Mouse (Mus musculus) neural tube, embryonic 13.5 days (tissue): ENCODE measurements around the gene Nup214. TPM values are rescaled to one million over a fixed set of nuclear protein-coding genes. Genes with fewer than 3 reads are reported as not detected.

Source experiments
- ATAC-seq: fragments of 200-750 bp; cut with Nextera tagmentation; 2 replicates; pipeline ENCODE4 v1.8.0; 2017; ENCODE audit warnings: low read depth, mild to moderate bottlenecking, moderate TSS enrichment, moderate library complexity
- H3K27ac ChIP-seq: fragments of 300-500 bp; sonication (generic); replicated peaks from 2 replicates; pipeline ENCODE4 v1.5.1; 2015; ENCODE audit warnings: moderate library complexity, mild to moderate bottlenecking, inconsistent platforms
- H3K27me3 ChIP-seq: fragments of 300-500 bp; sonication (generic); 2 replicates; pipeline ENCODE4 v1.6.1; 2015; ENCODE audit warnings: mild to moderate bottlenecking, inconsistent platforms
- H3K36me3 ChIP-seq: fragments of 300-500 bp; sonication (generic); 2 replicates; pipeline ENCODE4 v1.6.1; 2015; ENCODE audit warnings: mild to moderate bottlenecking, inconsistent platforms
- H3K4me1 ChIP-seq: fragments of 300-500 bp; sonication (generic); replicated peaks from 2 replicates; pipeline ENCODE4 v1.6.1; 2015; ENCODE audit warnings: inconsistent platforms
- H3K4me2 ChIP-seq: fragments of 300-500 bp; sonication (generic); 2 replicates; pipeline ENCODE4 v1.6.1; 2015; ENCODE audit warnings: inconsistent platforms, mild to moderate bottlenecking, moderate library complexity
- H3K4me3 ChIP-seq: fragments of 300-500 bp; sonication (generic); 2 replicates; pipeline ENCODE4 v1.5.1; 2015; ENCODE audit warnings: mild to moderate bottlenecking, inconsistent platforms
- H3K9ac ChIP-seq: fragments of 300-500 bp; sonication (generic); 2 replicates; pipeline ENCODE4 v1.6.1; 2015; ENCODE audit warnings: moderate library complexity, mild to moderate bottlenecking, inconsistent platforms
- H3K9me3 ChIP-seq: fragments of 300-500 bp; sonication (generic); 2 replicates; pipeline ENCODE4 v1.6.1; 2016; ENCODE audit warnings: inconsistent platforms
- WGBS: fragments of 180-500 bp; shearing (Covaris S2); methylation state at CpG from one replicate; pipeline ENCODE4 v1.1.7; 2015; 5-methylcytosine and 5-hydroxymethylcytosine counted together
- polyA plus RNA-seq: library from polyadenylated mRNA; unstranded; fragments of >200 nt; fragmentation: Nextera tagmentation; extraction: Ambion mirVana; gene quantifications from 2 replicates; pipeline ENCODE4 v1.2.1, GENCODE M21; 2015

Nup214 gene
- polyA plus RNA-seq, 1 experiment from 2014 or later, result 74.5 TPM

- H3K27me3 ChIP-seq, result peaks cover 26% of the 10 kb centered on the region
- H3K4me2 ChIP-seq, result peak overlapping the region; percentile 96
- no peak for ATAC-seq
- H3K27ac ChIP-seq, result no peak overlapping the region
- peaks cover 40% of the 10 kb centered on the region for H3K4me1 ChIP-seq
- H3K9me3 ChIP-seq, result no peaks in the 10 kb centered on the region
- H3K4me3 ChIP-seq, result peak overlapping the region; percentile 66
- H3K9ac ChIP-seq, result peak overlapping the region; percentile 74
- H3K36me3 ChIP-seq, result no peaks in the 10 kb centered on the region
- WGBS, result 27% methylated on average over 9 of the region's 9 CpGs
Observed at GRCm38 (mm10) chr2:31950966-31951365, 23.3 kb upstream of the Nup214 start.

- WGBS, result 73% methylated on average over 10 of the region's 10 CpGs
- Histone ChIP-seq H3K9me3 (no peaks in the 10 kb centered on the region), H3K27ac (no peak overlapping the region), H3K4me3 (no peak overlapping the region), H3K4me2 (peak overlapping the region; percentile 96), H3K27me3 (peaks cover 26% of the 10 kb centered on the region), H3K9ac (no peak overlapping the region), H3K36me3 (no peaks in the 10 kb centered on the region), H3K4me1 (peaks cover 40% of the 10 kb centered on the region)
- ATAC-seq, result no peak
Observed at GRCm38 (mm10) chr2:31952236-31952635, 22.0 kb upstream of the Nup214 start.

- Histone ChIP-seq H3K9ac (no peak overlapping the region), H3K4me3 (no peak overlapping the region), H3K4me1 (peaks cover 40% of the 10 kb centered on the region), H3K4me2 (no peak overlapping the region), H3K9me3 (no peaks in the 10 kb centered on the region), H3K27ac (no peak overlapping the region), H3K36me3 (no peaks in the 10 kb centered on the region), H3K27me3 (peaks cover 26% of the 10 kb centered on the region)
- WGBS, result 79% methylated on average over 3 of the region's 3 CpGs
- ATAC-seq, result no peak
Observed at GRCm38 (mm10) chr2:31952725-31953124, 21.5 kb upstream of the Nup214 start.

- Histone ChIP-seq H3K4me2 (no peak overlapping the region), H3K4me1 (peaks cover 40% of the 10 kb centered on the region), H3K9ac (no peak overlapping the region), H3K27me3 (peaks cover 25% of the 10 kb centered on the region), H3K4me3 (no peak overlapping the region), H3K36me3 (no peaks in the 10 kb centered on the region), H3K9me3 (no peaks in the 10 kb centered on the region), H3K27ac (no peak overlapping the region)
- ATAC-seq, result no peak
- 86% methylated on average over 8 of the region's 8 CpGs for WGBS
Observed at GRCm38 (mm10) chr2:31953687-31954086, 20.5 kb upstream of the Nup214 start.

- Histone ChIP-seq H3K27me3 (peaks cover 14% of the 10 kb centered on the region), H3K4me2 (no peak overlapping the region), H3K27ac (no peak overlapping the region), H3K4me1 (peaks cover 37% of the 10 kb centered on the region), H3K4me3 (no peak overlapping the region), H3K9ac (no peak overlapping the region), H3K36me3 (0 out of 2 replicates have a peak, but pooled peaks cover 4% of the 10 kb centered on the region), H3K9me3 (no peaks in the 10 kb centered on the region)
- WGBS, result 88% methylated on average over 9 of the region's 9 CpGs
- no peak for ATAC-seq
Observed at GRCm38 (mm10) chr2:31954779-31955181, 19.5 kb upstream of the Nup214 start.

- Histone ChIP-seq H3K9ac (no peak overlapping the region), H3K4me1 (peaks cover 29% of the 10 kb centered on the region), H3K27ac (no peak overlapping the region), H3K9me3 (no peaks in the 10 kb centered on the region), H3K36me3 (0 out of 2 replicates have a peak, but pooled peaks cover 4% of the 10 kb centered on the region), H3K27me3 (peaks cover 5% of the 10 kb centered on the region), H3K4me3 (no peak overlapping the region), H3K4me2 (no peak overlapping the region)
- no peak for ATAC-seq
- WGBS, result 93% methylated on average over 5 of the region's 5 CpGs
Observed at GRCm38 (mm10) chr2:31955686-31956085, 18.6 kb upstream of the Nup214 start.

- Histone ChIP-seq H3K36me3 (0 out of 2 replicates have a peak, but pooled peaks cover 4% of the 10 kb centered on the region), H3K9me3 (no peaks in the 10 kb centered on the region), H3K9ac (no peak overlapping the region), H3K4me3 (no peak overlapping the region), H3K27ac (no peak overlapping the region), H3K4me2 (no peak overlapping the region), H3K4me1 (peaks cover 29% of the 10 kb centered on the region), H3K27me3 (no peaks in the 10 kb centered on the region)
- ATAC-seq, result no peak
- 90% methylated on average over 10 of the region's 10 CpGs for WGBS
Observed at GRCm38 (mm10) chr2:31957211-31957610, 17.0 kb upstream of the Nup214 start.

- Histone ChIP-seq H3K4me3 (no peak overlapping the region), H3K27me3 (no peaks in the 10 kb centered on the region), H3K27ac (peak overlapping the region; percentile 90), H3K36me3 (0 out of 2 replicates have a peak, but pooled peaks cover 4% of the 10 kb centered on the region), H3K4me2 (no peak overlapping the region), H3K9me3 (no peaks in the 10 kb centered on the region), H3K9ac (no peak overlapping the region), H3K4me1 (peaks cover 38% of the 10 kb centered on the region)
- 89% methylated on average over 8 of the region's 8 CpGs for WGBS
- no peak for ATAC-seq
Observed at GRCm38 (mm10) chr2:31960986-31961385, 13.2 kb upstream of the Nup214 start.

GRCm38 (mm10) chr2:31961791-31962222 is 12.4 kb upstream of the Nup214 start:
- 57% methylated on average over 4 of the region's 4 CpGs for WGBS
- peak overlapping the region; percentile 90 for H3K27ac ChIP-seq
- H3K4me3 ChIP-seq, result no peak overlapping the region
- no peaks in the 10 kb centered on the region for H3K27me3 ChIP-seq
- 0 out of 2 replicates have a peak overlapping the region, but pooled peaks have one; percentile 4 for H3K4me2 ChIP-seq
- H3K9me3 ChIP-seq, result no peaks in the 10 kb centered on the region
- ATAC-seq, result no peak
- H3K9ac ChIP-seq, result no peak overlapping the region
- peaks cover 38% of the 10 kb centered on the region for H3K4me1 ChIP-seq
- H3K36me3 ChIP-seq, result 0 out of 2 replicates have a peak, but pooled peaks cover 4% of the 10 kb centered on the region

GRCm38 (mm10) chr2:31962501-31963224 is 11.6 kb upstream of the Nup214 start:
- 35% methylated on average over 8 of the region's 8 CpGs for WGBS
- peak; percentile 94 for ATAC-seq
- no peak overlapping the region; the same call in 1 of the 2 replicates for H3K9ac ChIP-seq
- H3K4me1 ChIP-seq, result peaks cover 38% of the 10 kb centered on the region
- 0 out of 2 replicates have a peak, but pooled peaks cover 4% of the 10 kb centered on the region for H3K36me3 ChIP-seq
- 0 out of 2 replicates have a peak overlapping the region, but pooled peaks have one; percentile 4 for H3K4me2 ChIP-seq
- H3K27ac ChIP-seq, result peak overlapping the region; percentile 90
- no peaks in the 10 kb centered on the region for H3K9me3 ChIP-seq
- H3K27me3 ChIP-seq, result no peaks in the 10 kb centered on the region
- H3K4me3 ChIP-seq, result no peak overlapping the region

GRCm38 (mm10) chr2:31963491-31963890 is 10.7 kb upstream of the Nup214 start:
- peak overlapping the region; percentile 90 for H3K27ac ChIP-seq
- H3K9me3 ChIP-seq, result no peaks in the 10 kb centered on the region
- no peak overlapping the region for H3K9ac ChIP-seq
- no peak overlapping the region for H3K4me3 ChIP-seq
- 0 out of 2 replicates have a peak, but pooled peaks cover 4% of the 10 kb centered on the region for H3K36me3 ChIP-seq
- no peak overlapping the region for H3K4me2 ChIP-seq
- H3K27me3 ChIP-seq, result no peaks in the 10 kb centered on the region
- 79% methylated on average over 7 of the region's 7 CpGs for WGBS
- ATAC-seq, result no peak
- peaks cover 38% of the 10 kb centered on the region for H3K4me1 ChIP-seq

- 85% methylated on average over 3 of the region's 3 CpGs for WGBS
- H3K27me3 ChIP-seq, result no peaks in the 10 kb centered on the region
- 0 out of 2 replicates have a peak, but pooled peaks cover 4% of the 10 kb centered on the region for H3K36me3 ChIP-seq
- H3K27ac ChIP-seq, result no peak overlapping the region
- peaks cover 38% of the 10 kb centered on the region for H3K4me1 ChIP-seq
- H3K9ac ChIP-seq, result no peak overlapping the region
- no peak for ATAC-seq
- no peak overlapping the region for H3K4me3 ChIP-seq
- H3K9me3 ChIP-seq, result no peaks in the 10 kb centered on the region
- no peak overlapping the region for H3K4me2 ChIP-seq
Observed at GRCm38 (mm10) chr2:31964191-31964590, 10.0 kb upstream of the Nup214 start.
